Mouse (Mus musculus): ENCODE data around the gene Rtn4rl1.
"Not testable (repeated sequence)": the region's sequence is repeated elsewhere in the genome, so short reads cannot be mapped to it uniquely, and the experiment has no call there.

DNA sequence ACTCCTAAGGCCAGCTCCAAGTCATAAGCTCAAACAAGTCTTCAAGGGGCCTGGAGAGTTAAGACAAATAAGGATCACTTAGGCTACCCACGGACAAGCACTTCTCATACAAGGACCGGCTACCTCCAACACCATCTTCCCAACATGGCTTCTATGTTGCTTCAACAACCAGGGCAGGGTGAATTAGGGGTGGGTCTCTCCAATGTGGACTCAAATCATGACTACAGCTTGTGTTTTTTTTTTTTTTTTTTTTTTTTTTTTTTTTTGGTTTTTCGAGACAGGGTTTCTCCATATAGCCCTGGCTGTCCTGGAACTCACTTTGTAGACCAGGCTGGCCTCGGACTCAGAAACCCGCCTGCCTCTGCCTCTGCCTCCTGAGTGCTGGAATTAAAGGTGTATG lies 102.0 kb downstream of the Rtn4rl1 start:
- TF ChIP-seq CTCF (IDR thresholded peaks at IDR 0.05; ENCODE audit: borderline replicate concordance, insufficient read depth, low read length); POLR2A (IDR thresholded peaks at IDR 0.05; ENCODE audit: low read depth, low read length): not testable (repeated sequence)
